Mouse (Mus musculus) intestine, embryonic 16.5 days (tissue): ENCODE results near the gene Pdf. TPM values are rescaled to one million over a fixed set of nuclear protein-coding genes. Genes with fewer than 3 reads are reported as not detected.
"Not testable (repeated sequence)": the region's sequence is repeated elsewhere in the genome, so short reads cannot be mapped to it uniquely, and the experiment has no call there.

Experiments used
- ATAC-seq: fragments of 200-750 bp; cut with Nextera tagmentation; 2 replicates; pipeline ENCODE4 v1.8.0; 2017; ENCODE audit warnings: moderate TSS enrichment, moderate library complexity
- H3K27ac ChIP-seq: fragments of 300-500 bp; sonication (generic); 2 replicates; pipeline ENCODE4 v1.5.1; 2014; ENCODE audit warnings: mild to moderate bottlenecking, low read length
- H3K27me3 ChIP-seq: fragments of 300-500 bp; sonication (generic); replicated peaks from 2 replicates; pipeline ENCODE4 v1.6.1; 2014; ENCODE audit warnings: low read length, control low read depth, mixed read lengths; ENCODE audit not compliant: control insufficient read depth, insufficient read depth
- H3K36me3 ChIP-seq: fragments of 300-500 bp; sonication (generic); 2 replicates; pipeline ENCODE4 v1.6.1; 2014; ENCODE audit warnings: low read length, control low read depth; ENCODE audit not compliant: control insufficient read depth, insufficient read depth
- H3K4me1 ChIP-seq: fragments of 300-500 bp; sonication (generic); 2 replicates; pipeline ENCODE4 v1.6.1; 2014; ENCODE audit warnings: low read length, control low read depth, mixed read lengths; ENCODE audit not compliant: control insufficient read depth, insufficient read depth
- H3K4me2 ChIP-seq: fragments of 300-500 bp; sonication (generic); 2 replicates; pipeline ENCODE4 v1.6.1; 2014; ENCODE audit warnings: low read depth, low read length, control low read depth
- H3K4me3 ChIP-seq: fragments of 300-500 bp; sonication (generic); 2 replicates; pipeline ENCODE4 v1.5.1; 2014; ENCODE audit warnings: mild to moderate bottlenecking, low read length
- H3K9ac ChIP-seq: fragments of 300-500 bp; sonication (generic); 2 replicates; pipeline ENCODE4 v1.6.1; 2014; ENCODE audit warnings: low read depth, low read length
- H3K9me3 ChIP-seq: fragments of 300-500 bp; sonication (generic); 2 replicates; pipeline ENCODE4 v1.6.1; 2016; ENCODE audit warnings: low read length, control low read depth; ENCODE audit not compliant: control insufficient read depth
- WGBS: fragments of 180-500 bp; shearing (Covaris S2); extraction: QIAGEN DNeasy Blood & Tissue Kit; methylation state at CpG from one replicate; pipeline ENCODE4 v1.1.7; 2014; 5-methylcytosine and 5-hydroxymethylcytosine counted together
- polyA plus RNA-seq: library from polyadenylated mRNA; unstranded; fragments of >200 nt; fragmentation: Nextera tagmentation; extraction: Ambion mirVana; gene quantifications from 2 replicates; pipeline ENCODE4 v1.2.1, GENCODE M21; 2015

Pdf gene
- polyA plus RNA-seq, 1 experiment from 2014 or later = 47.1 TPM

- no peak overlapping the region for H3K9ac ChIP-seq
- H3K36me3 ChIP-seq = no peaks in the 10 kb centered on the region
- H3K27me3 ChIP-seq = no peaks in the 10 kb centered on the region
- H3K27ac ChIP-seq = no peak overlapping the region
- WGBS = 92% methylated on average over 8 of the region's 8 CpGs
- no peak for ATAC-seq
- no peak overlapping the region for H3K4me2 ChIP-seq
- no peaks in the 10 kb centered on the region for H3K4me1 ChIP-seq
- H3K9me3 ChIP-seq = no peaks in the 10 kb centered on the region
- no peak overlapping the region for H3K4me3 ChIP-seq
Measured at GRCm38 (mm10) chr8:107023479-107023878, 24.9 kb downstream of the Pdf start.

DNA sequence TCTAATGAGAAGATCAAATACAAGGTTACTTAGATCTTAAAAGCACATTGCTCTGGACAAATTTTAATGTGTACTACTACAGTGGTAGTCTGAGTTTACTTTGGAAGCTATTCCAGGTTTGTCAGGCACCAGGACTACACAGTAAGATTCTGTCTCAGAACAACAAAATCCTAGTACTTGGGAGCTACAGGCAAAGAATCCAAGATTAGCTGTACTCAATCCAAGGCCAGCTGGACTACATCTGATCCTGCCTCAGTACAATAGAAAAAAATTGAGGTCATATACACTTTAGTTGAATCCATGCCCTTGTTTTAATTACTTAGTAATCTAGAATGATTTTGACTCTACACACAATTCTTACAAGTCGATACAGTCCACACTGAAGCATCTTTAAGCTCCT lies 33.5 kb downstream of the Pdf start:
- Histone ChIP-seq H3K27me3 (no peaks in the 10 kb centered on the region), H3K27ac (no peak overlapping the region), H3K4me2 (no peak overlapping the region), H3K9ac (no peak overlapping the region), H3K4me3 (no peak overlapping the region), H3K9me3 (no peaks in the 10 kb centered on the region), H3K4me1 (no peaks in the 10 kb centered on the region), H3K36me3 (no peaks in the 10 kb centered on the region; the same call in 1 of the 2 replicates)
- WGBS = 91% methylated on average over 1 of the region's 1 CpGs
- ATAC-seq = no peak

DNA sequence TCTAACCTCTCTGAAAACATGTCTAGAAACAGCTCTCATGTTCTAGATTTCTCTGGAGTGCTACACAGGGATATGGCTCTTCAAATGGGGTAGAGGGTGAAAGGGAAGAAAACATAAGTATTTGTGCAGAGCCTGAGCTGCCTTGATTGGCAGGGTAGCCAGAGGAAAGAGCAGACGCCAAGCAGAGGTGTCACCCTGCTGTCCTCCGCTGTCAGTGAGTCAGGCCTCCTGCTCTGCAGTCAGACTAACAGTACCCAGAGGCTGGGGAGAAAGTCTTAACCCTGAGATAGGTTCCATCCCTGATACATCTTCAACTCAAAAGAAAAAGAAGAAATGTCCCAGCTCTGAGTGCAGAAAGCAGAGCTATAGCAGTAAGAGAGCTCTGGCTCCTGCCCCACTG lies 35.7 kb downstream of the Pdf start:
- no peak overlapping the region for H3K9ac ChIP-seq
- H3K4me3 ChIP-seq = no peak overlapping the region
- ATAC-seq = no peak
- no peaks in the 10 kb centered on the region for H3K4me1 ChIP-seq
- H3K36me3 ChIP-seq = no peaks in the 10 kb centered on the region; the same call in 1 of the 2 replicates
- no peaks in the 10 kb centered on the region for H3K27me3 ChIP-seq
- WGBS = 90% methylated on average over 2 of the region's 2 CpGs
- H3K9me3 ChIP-seq = no peaks in the 10 kb centered on the region
- no peak overlapping the region for H3K4me2 ChIP-seq
- no peak overlapping the region for H3K27ac ChIP-seq

- H3K9ac ChIP-seq = no peak overlapping the region
- no peak for ATAC-seq
- no peaks in the 10 kb centered on the region for H3K4me1 ChIP-seq
- no peak overlapping the region for H3K4me2 ChIP-seq
- H3K36me3 ChIP-seq = no peaks in the 10 kb centered on the region; the same call in 1 of the 2 replicates
- H3K27ac ChIP-seq = no peak overlapping the region
- H3K27me3 ChIP-seq = no peaks in the 10 kb centered on the region
- no peak overlapping the region for H3K4me3 ChIP-seq
- 77% methylated on average over 3 of the region's 3 CpGs for WGBS
- H3K9me3 ChIP-seq = no peaks in the 10 kb centered on the region
Measured at GRCm38 (mm10) chr8:107007795-107008194, 40.6 kb downstream of the Pdf start.

- ATAC-seq = peak; percentile 85
- Histone ChIP-seq H3K9ac (no peak overlapping the region), H3K27ac (no peak overlapping the region), H3K4me2 (no peak overlapping the region), H3K9me3 (no peaks in the 10 kb centered on the region), H3K36me3 (no peaks in the 10 kb centered on the region), H3K27me3 (no peaks in the 10 kb centered on the region), H3K4me3 (no peak overlapping the region), H3K4me1 (no peaks in the 10 kb centered on the region)
- WGBS = 27% methylated on average over 5 of the region's 5 CpGs
Measured at GRCm38 (mm10) chr8:107002532-107002931, 45.9 kb downstream of the Pdf start.

DNA sequence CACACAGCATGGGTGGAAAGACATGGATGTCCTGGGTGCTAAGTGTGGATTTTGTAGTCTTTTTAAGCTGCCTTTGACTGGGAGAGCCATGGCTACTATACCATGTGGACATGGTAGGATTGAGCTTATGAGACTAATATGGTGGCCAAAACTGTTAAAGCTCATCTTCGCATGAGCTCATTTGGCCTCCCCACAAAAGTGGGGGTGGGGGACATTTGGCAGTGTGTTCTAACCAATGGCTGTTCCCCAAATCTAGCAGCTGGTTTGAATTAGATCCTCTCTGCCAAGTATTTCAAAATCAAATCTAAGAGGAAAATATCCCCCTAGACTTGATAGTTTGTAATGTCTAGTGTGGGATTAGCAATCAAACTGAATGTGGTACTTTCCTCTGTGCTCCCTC lies 49.3 kb downstream of the Pdf start:
- H3K27me3 ChIP-seq = no peaks in the 10 kb centered on the region
- ATAC-seq = no peak
- 62% methylated on average over 1 of the region's 1 CpGs for WGBS

DNA sequence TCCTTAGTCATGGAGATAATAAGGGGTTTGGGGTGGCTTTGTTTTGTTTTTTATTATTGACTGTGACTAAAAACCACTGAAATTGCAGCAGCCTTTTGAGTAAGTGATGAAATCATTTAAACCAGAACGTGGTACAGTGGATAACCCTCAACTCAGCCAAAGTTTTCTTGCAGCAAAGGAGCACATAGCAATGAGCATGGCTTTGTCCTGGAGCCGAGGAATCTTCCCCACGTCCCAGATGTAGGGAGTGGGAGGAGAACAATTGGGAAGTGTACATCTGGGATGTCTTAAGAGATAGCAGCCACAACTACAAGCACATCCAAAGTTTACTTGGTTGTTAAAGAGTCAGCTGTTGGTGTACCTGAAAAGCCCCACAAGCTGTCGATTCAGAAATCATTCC lies 51.0 kb downstream of the Pdf start:
- H3K9me3 ChIP-seq = no peaks in the 10 kb centered on the region
- WGBS = 86% methylated on average over 4 of the region's 4 CpGs
- H3K4me1 ChIP-seq = no peaks in the 10 kb centered on the region
- H3K9ac ChIP-seq = no peak overlapping the region
- H3K36me3 ChIP-seq = 0 out of 2 replicates have a peak, but pooled peaks cover 3% of the 10 kb centered on the region
- no peaks in the 10 kb centered on the region for H3K27me3 ChIP-seq
- H3K4me3 ChIP-seq = no peak overlapping the region
- H3K27ac ChIP-seq = no peak overlapping the region
- H3K4me2 ChIP-seq = no peak overlapping the region
- no peak for ATAC-seq

More for the DNA sequence above, 49.3 kb downstream of the Pdf start:
- Histone ChIP-seq H3K4me1 (no peaks in the 10 kb centered on the region), H3K36me3 (0 out of 2 replicates have a peak, but pooled peaks cover 3% of the 10 kb centered on the region), H3K9me3 (no peaks in the 10 kb centered on the region), H3K9ac (no peak overlapping the region), H3K4me2 (no peak overlapping the region), H3K4me3 (no peak overlapping the region), H3K27ac (no peak overlapping the region)

DNA sequence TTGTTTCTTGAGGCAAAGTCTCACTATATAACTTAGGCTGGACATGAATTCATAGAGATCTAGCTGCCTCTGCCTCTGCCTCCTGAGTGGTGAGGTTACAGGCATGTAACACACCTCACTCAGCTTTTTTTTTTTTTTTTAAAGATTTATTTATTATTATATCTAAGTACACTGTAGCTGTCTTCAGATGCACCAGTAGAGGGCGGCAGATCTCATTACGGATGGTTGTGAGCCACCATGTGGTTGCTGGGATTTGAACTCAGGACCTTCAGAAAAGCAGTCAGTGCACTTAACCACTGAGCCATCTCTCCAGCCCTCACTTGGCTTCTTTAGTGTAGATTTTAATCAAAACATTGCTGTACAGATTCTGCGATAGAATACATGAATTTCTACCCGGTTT lies 52.1 kb downstream of the Pdf start:
- not testable (repeated sequence) for ATAC-seq, H3K36me3 ChIP-seq, H3K4me2 ChIP-seq, H3K4me3 ChIP-seq, H3K9ac ChIP-seq, H3K27ac ChIP-seq, H3K4me1 ChIP-seq, H3K9me3 ChIP-seq, H3K27me3 ChIP-seq
- WGBS = 83% methylated on average over 4 of the region's 4 CpGs
